Mouse (Mus musculus) T-helper 17 cell (primary cell): ENCODE data around the gene Stx1a.

Experiments used
- in situ Hi-C, 2 experiments: fragments of 300-600 bp; cut with MboI, MseI; formaldehyde crosslinking; loops; 1 replicate in 1 of 2; 2 replicates in 1 of 2; pipeline ENCODE4 v1.15.1; 2025; ENCODE audit warnings: high pct_unique_total_duplicates in 2 of 2

Stx1a gene

GRCm38 (mm10) chr5:135007802-135008571 is 15.3 kb upstream of the Stx1a start:
- in situ Hi-C loops, result no loop called here

- in situ Hi-C loops, result no loop called here
Measured at GRCm38 (mm10) chr5:135008671-135009589, 14.4 kb upstream of the Stx1a start, which contains the start of gene Abhd11. Gene Abhd11, plus strand, starts transcription at chr5:135009152.

- in situ Hi-C loops, result loop anchor here in 1 of 2 experiments (5.0 kb wide), 1 partner anchor 108 kb away; no protein-coding TSS in a partner anchor
Measured at GRCm38 (mm10) chr5:135009590-135010319, 13.5 kb upstream of the Stx1a start.

GRCm38 (mm10) chr5:135010320-135010709 is 13.0 kb upstream of the Stx1a start:
- in situ Hi-C loops, result loop anchor here in 1 of 2 experiments (5.0 kb wide), 1 partner anchor 107 kb away; no protein-coding TSS in a partner anchor

GRCm38 (mm10) chr5:135010841-135011743 is 12.2 kb upstream of the Stx1a start:
- in situ Hi-C loops, result loop anchor here in 1 of 2 experiments (5.0 kb wide), 1 partner anchor 106 kb away; no protein-coding TSS in a partner anchor

GRCm38 (mm10) chr5:135011809-135012613 is 11.3 kb upstream of the Stx1a start:
- in situ Hi-C loops, result loop anchor here in 1 of 2 experiments (5.0 kb wide), 1 partner anchor 105 kb away; no protein-coding TSS in a partner anchor

- in situ Hi-C loops, result loop anchor here in 1 of 2 experiments (5.0 kb wide), 1 partner anchor 104 kb away; no protein-coding TSS in a partner anchor
Measured at GRCm38 (mm10) chr5:135012671-135013441, 10.4 kb upstream of the Stx1a start.

- in situ Hi-C loops, result loop anchor here (5.0 kb wide), 2 partner anchors 47 to 92 kb away; partner anchors contain the start of genes Bud23 (in 1 of the 2) and Dnajc30 (in 1 of the 2)
Measured at GRCm38 (mm10) chr5:135015497-135015896, 7.8 kb upstream of the Stx1a start.

- in situ Hi-C loops, result loop anchor here (5.0 kb wide), 2 partner anchors 46 to 91 kb away; partner anchors contain the start of genes Bud23 (in 1 of the 2) and Dnajc30 (in 1 of the 2)
Measured at GRCm38 (mm10) chr5:135016224-135016759, 7.0 kb upstream of the Stx1a start.

- in situ Hi-C loops, result no loop called here
Measured at GRCm38 (mm10) chr5:135021814-135022213, 1.5 kb upstream of the Stx1a start.

GRCm38 (mm10) chr5:135024665-135025224 is 1.5 kb downstream of the Stx1a start:
- in situ Hi-C loops, result no loop called here

GRCm38 (mm10) chr5:135025899-135026298 is 2.6 kb downstream of the Stx1a start:
- in situ Hi-C loops, result no loop called here

GRCm38 (mm10) chr5:135029007-135029854 is 5.9 kb downstream of the Stx1a start:
- in situ Hi-C loops, result no loop called here

- in situ Hi-C loops, result no loop called here
Measured at GRCm38 (mm10) chr5:135032581-135032980, 9.3 kb downstream of the Stx1a start.

GRCm38 (mm10) chr5:135034593-135034992 is 11.3 kb downstream of the Stx1a start:
- in situ Hi-C loops, result no loop called here

- in situ Hi-C loops, result no loop called here
Measured at GRCm38 (mm10) chr5:135035608-135036359, 12.5 kb downstream of the Stx1a start.
